Mouse (Mus musculus): ENCODE results near the gene Cxcr4. TPM values are rescaled to one million over a fixed set of nuclear protein-coding genes. Genes with fewer than 3 reads are reported as not detected.

Cxcr4 gene
- polyA plus RNA-seq, 1 experiment from 2014 or later, result 1.3 TPM

GRCm38 (mm10) chr1:128602688-128603385 lies 10.7 kb upstream of the Cxcr4 start:
- H3K27ac ChIP-seq (ENCODE audit: low read depth, low read length), result no peak overlapping the region
- no peak overlapping the region for H3K4me2 ChIP-seq
- WGBS, result 78% methylated on average over 8 of the region's 8 CpGs
- no peaks in the 10 kb centered on the region for H3K36me3 ChIP-seq (ENCODE audit: control insufficient read depth, insufficient read depth, low read length)
- ATAC-seq (replicated peaks; ENCODE audit: low FRiP score), result no peak
- no peak overlapping the region for H3K9ac ChIP-seq (ENCODE audit: low read depth, low read length)
- 0 out of 2 replicates have a peak, but pooled peaks cover 2% of the 10 kb centered on the region for H3K4me1 ChIP-seq (replicated peaks; ENCODE audit: control insufficient read depth, insufficient read depth, low read length)
- no peaks in the 10 kb centered on the region for H3K27me3 ChIP-seq (replicated peaks; ENCODE audit: control insufficient read depth, insufficient read depth, low read length)
- DNase-seq (ENCODE audit: low spot score), result no peak
- H3K4me3 ChIP-seq (ENCODE audit: low read depth, low read length), result no peak overlapping the region
- H3K9me3 ChIP-seq (ENCODE audit: control insufficient read depth, low read length), result no peaks in the 10 kb centered on the region

DNA sequence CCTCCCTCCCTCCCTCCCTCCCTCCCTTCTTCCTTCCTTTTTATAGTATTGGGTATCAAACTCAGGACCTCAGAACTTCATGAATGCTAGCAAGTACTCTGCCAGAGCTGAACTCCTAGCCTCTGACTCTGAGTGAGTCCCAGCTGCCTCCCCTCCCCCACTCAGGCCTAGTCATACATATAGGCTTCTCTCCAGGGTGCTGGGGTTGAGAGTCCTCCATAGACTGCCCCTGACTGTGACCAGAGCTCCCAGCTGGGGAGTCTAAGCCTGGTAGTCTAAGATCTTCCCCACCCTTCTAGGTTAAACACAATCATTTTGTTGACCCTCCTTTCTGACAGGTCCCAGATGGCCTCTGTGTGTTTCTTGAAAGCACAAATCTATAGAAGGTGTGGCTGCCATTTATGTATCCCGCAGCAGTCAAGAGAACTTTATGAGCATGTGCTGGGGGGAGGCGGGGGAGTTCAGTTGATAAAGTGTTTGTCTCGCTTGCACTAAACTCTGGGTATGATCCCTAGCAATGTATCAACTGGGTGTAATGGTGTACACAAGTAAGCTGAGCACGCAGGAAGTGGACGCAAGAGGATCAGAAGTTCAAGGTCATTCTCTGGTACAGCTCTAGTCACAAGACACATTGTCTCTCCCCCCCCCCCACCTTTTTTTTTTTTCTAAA lies 10.1 kb upstream of the Cxcr4 start:
- 70% methylated on average over 5 of the region's 5 CpGs for WGBS
- Histone ChIP-seq H3K27me3 (replicated peaks; ENCODE audit: control insufficient read depth, insufficient read depth, low read length) (no peaks in the 10 kb centered on the region), H3K36me3 (ENCODE audit: control insufficient read depth, insufficient read depth, low read length) (no peaks in the 10 kb centered on the region), H3K4me1 (replicated peaks; ENCODE audit: control insufficient read depth, insufficient read depth, low read length) (0 out of 2 replicates have a peak, but pooled peaks cover 2% of the 10 kb centered on the region), H3K4me3 (ENCODE audit: low read depth, low read length) (no peak overlapping the region), H3K4me2 (no peak overlapping the region), H3K9me3 (ENCODE audit: control insufficient read depth, low read length) (no peaks in the 10 kb centered on the region), H3K27ac (ENCODE audit: low read depth, low read length) (no peak overlapping the region), H3K9ac (ENCODE audit: low read depth, low read length) (no peak overlapping the region)
- DNase-seq (ENCODE audit: low spot score), result no peak
- no peak for ATAC-seq (replicated peaks; ENCODE audit: low FRiP score)

DNA sequence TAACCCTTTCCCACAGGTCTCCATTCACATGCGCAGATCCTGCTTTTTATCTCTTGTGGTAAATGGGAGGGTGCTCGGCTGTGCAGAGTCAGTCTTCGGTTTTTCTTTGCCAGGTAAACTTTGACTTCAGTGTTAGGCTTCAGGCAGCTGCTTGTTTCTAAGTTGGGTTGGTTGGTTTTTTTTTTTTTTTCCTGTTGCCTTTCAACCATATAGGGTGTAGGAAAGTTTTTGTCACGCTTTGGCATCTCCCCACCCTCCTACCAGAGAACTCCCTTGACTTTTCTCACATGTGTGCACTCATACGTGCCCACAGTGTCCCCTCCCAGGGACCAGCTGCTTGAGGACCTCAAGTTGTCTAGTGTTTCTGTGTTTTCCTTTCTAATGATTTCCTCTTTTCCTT lies 9.2 kb upstream of the Cxcr4 start:
- WGBS, result 75% methylated on average over 5 of the region's 5 CpGs
- Histone ChIP-seq H3K4me1 (replicated peaks; ENCODE audit: control insufficient read depth, insufficient read depth, low read length) (0 out of 2 replicates have a peak, but pooled peaks cover 2% of the 10 kb centered on the region), H3K27ac (ENCODE audit: low read depth, low read length) (no peak overlapping the region), H3K9me3 (ENCODE audit: control insufficient read depth, low read length) (no peaks in the 10 kb centered on the region), H3K27me3 (replicated peaks; ENCODE audit: control insufficient read depth, insufficient read depth, low read length) (no peaks in the 10 kb centered on the region), H3K4me2 (no peak overlapping the region), H3K4me3 (ENCODE audit: low read depth, low read length) (no peak overlapping the region), H3K9ac (ENCODE audit: low read depth, low read length) (no peak overlapping the region), H3K36me3 (ENCODE audit: control insufficient read depth, insufficient read depth, low read length) (no peaks in the 10 kb centered on the region)
- DNase-seq (ENCODE audit: low spot score) (no peak), ATAC-seq (replicated peaks; ENCODE audit: low FRiP score) (no peak)

DNA sequence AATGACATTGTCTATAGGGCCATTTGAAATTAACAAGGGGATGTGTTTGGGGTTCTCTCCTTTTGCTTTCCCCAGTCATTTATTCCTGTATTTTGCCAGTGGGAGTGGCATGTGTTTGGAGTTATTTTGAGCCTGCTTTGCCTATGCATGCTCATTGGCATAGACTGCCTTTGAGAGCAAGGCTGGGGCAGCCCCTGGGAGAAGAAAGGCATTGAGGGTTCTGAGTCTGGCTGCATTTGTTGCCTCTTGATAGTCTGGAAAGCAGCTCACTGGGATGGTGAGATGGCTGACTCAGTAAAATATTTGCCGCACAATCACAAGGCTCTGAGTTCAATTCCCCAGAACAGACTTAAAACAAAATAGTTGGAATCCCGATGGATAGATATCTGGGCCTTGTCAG lies 8.5 kb upstream of the Cxcr4 start:
- peaks cover 6% of the 10 kb centered on the region; the same call in 1 of the 2 replicates for H3K27me3 ChIP-seq (replicated peaks; ENCODE audit: control insufficient read depth, insufficient read depth, low read length)
- 93% methylated on average over 2 of the region's 2 CpGs for WGBS
- no peaks in the 10 kb centered on the region for H3K36me3 ChIP-seq (ENCODE audit: control insufficient read depth, insufficient read depth, low read length)
- H3K27ac ChIP-seq (ENCODE audit: low read depth, low read length), result no peak overlapping the region
- H3K9me3 ChIP-seq (ENCODE audit: control insufficient read depth, low read length), result no peaks in the 10 kb centered on the region
- no peak overlapping the region for H3K9ac ChIP-seq (ENCODE audit: low read depth, low read length)
- H3K4me1 ChIP-seq (replicated peaks; ENCODE audit: control insufficient read depth, insufficient read depth, low read length), result 0 out of 2 replicates have a peak, but pooled peaks cover 2% of the 10 kb centered on the region
- H3K4me2 ChIP-seq, result no peak overlapping the region
- no peak for DNase-seq (ENCODE audit: low spot score)
- no peak overlapping the region for H3K4me3 ChIP-seq (ENCODE audit: low read depth, low read length)
- ATAC-seq (replicated peaks; ENCODE audit: low FRiP score), result no peak

- no peak overlapping the region for H3K4me3 ChIP-seq (ENCODE audit: low read depth, low read length)
- H3K9ac ChIP-seq (ENCODE audit: low read depth, low read length), result no peak overlapping the region
- ATAC-seq (replicated peaks; ENCODE audit: low FRiP score) (no peak), DNase-seq (ENCODE audit: low spot score) (no peak)
- H3K27me3 ChIP-seq (replicated peaks; ENCODE audit: control insufficient read depth, insufficient read depth, low read length), result peaks cover 37% of the 10 kb centered on the region
- H3K4me1 ChIP-seq (replicated peaks; ENCODE audit: control insufficient read depth, insufficient read depth, low read length), result peaks cover 8% of the 10 kb centered on the region; the same call in 1 of the 2 replicates
- H3K36me3 ChIP-seq (ENCODE audit: control insufficient read depth, insufficient read depth, low read length), result no peaks in the 10 kb centered on the region
- H3K4me2 ChIP-seq, result no peak overlapping the region
- H3K27ac ChIP-seq (ENCODE audit: low read depth, low read length), result no peak overlapping the region
- no peaks in the 10 kb centered on the region for H3K9me3 ChIP-seq (ENCODE audit: control insufficient read depth, low read length)
- WGBS, result 63% methylated on average over 15 of the region's 15 CpGs
Measured at GRCm38 (mm10) chr1:128597209-128597782, 5.2 kb upstream of the Cxcr4 start.

GRCm38 (mm10) chr1:128595528-128595927 lies 3.4 kb upstream of the Cxcr4 start:
- H3K27me3 ChIP-seq (replicated peaks; ENCODE audit: control insufficient read depth, insufficient read depth, low read length), result peaks cover 55% of the 10 kb centered on the region
- H3K4me1 ChIP-seq (replicated peaks; ENCODE audit: control insufficient read depth, insufficient read depth, low read length), result peaks cover 5% of the 10 kb centered on the region; the same call in 1 of the 2 replicates
- no peaks in the 10 kb centered on the region for H3K9me3 ChIP-seq (ENCODE audit: control insufficient read depth, low read length)
- ATAC-seq (replicated peaks; ENCODE audit: low FRiP score), result no peak
- WGBS, result 21% methylated on average over 6 of the region's 6 CpGs
- H3K27ac ChIP-seq (ENCODE audit: low read depth, low read length), result no peak overlapping the region
- DNase-seq (ENCODE audit: low spot score), result no peak
- no peaks in the 10 kb centered on the region for H3K36me3 ChIP-seq (ENCODE audit: control insufficient read depth, insufficient read depth, low read length)
- H3K9ac ChIP-seq (ENCODE audit: low read depth, low read length), result no peak overlapping the region
- no peak overlapping the region for H3K4me3 ChIP-seq (ENCODE audit: low read depth, low read length)
- no peak overlapping the region for H3K4me2 ChIP-seq

DNA sequence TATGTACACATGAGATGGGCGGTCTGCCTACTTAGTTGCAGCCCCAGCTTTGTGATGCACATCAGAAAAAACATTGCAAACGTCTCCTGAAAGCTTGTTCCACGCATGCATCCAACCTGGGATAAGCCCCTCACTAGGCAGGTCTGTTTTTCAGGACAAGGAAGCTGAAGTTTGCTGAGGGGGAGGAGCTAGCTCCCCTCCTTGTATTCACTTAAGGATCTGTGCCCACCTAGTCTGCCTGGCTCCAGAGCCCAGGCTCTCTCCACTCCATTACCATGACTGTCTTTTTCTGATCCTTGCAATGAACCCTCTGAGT lies 3.0 kb upstream of the Cxcr4 start:
- H3K27me3 ChIP-seq (replicated peaks; ENCODE audit: control insufficient read depth, insufficient read depth, low read length), result peaks cover 57% of the 10 kb centered on the region
- H3K4me1 ChIP-seq (replicated peaks; ENCODE audit: control insufficient read depth, insufficient read depth, low read length), result peaks cover 5% of the 10 kb centered on the region; the same call in 1 of the 2 replicates
- no peak overlapping the region for H3K9ac ChIP-seq (ENCODE audit: low read depth, low read length)
- H3K9me3 ChIP-seq (ENCODE audit: control insufficient read depth, low read length), result no peaks in the 10 kb centered on the region
- ATAC-seq (replicated peaks; ENCODE audit: low FRiP score), result no peak
- no peak for DNase-seq (ENCODE audit: low spot score)
- no peaks in the 10 kb centered on the region for H3K36me3 ChIP-seq (ENCODE audit: control insufficient read depth, insufficient read depth, low read length)
- no peak overlapping the region for H3K4me2 ChIP-seq
- WGBS, result 32% methylated on average over 3 of the region's 3 CpGs
- no peak overlapping the region for H3K4me3 ChIP-seq (ENCODE audit: low read depth, low read length)
- no peak overlapping the region for H3K27ac ChIP-seq (ENCODE audit: low read depth, low read length)

DNA sequence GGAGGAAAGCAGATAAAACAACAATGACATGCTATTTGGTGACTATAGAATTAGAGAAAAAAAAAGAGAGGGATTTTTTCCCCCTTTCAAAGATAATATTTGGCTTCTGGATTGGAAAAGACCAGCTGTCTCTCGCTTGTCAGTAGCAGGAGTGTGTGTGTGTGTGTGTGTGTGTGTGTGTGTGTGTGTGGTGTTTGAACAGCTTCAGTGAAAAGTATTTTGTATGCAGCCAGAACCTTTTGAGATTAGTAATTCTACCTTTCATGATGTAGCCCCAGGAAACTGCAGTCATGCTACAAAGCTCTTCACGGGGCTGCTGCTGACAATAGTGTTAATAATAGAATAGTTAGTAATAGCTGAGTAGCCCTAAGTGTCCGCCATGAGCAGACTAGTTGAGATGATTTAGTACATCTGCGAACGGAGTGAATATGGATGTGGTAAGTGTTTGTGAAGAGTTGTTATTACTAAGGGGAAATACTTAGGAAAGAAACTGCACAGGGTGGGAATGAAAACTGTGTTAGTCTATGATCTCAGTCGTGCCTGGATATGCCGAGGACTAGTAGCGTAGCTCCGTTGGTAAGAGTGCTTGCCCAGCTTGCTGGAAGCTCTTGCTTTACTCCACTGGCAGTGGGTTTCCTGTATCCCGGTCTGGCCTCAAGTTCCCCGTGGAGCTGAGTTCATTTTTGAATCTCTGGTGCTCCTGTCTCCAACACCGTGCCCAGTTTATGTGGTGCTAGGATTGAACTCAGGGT lies 2.4 kb upstream of the Cxcr4 start:
- Histone ChIP-seq H3K27me3 (replicated peaks; ENCODE audit: control insufficient read depth, insufficient read depth, low read length) (peaks cover 63% of the 10 kb centered on the region), H3K36me3 (ENCODE audit: control insufficient read depth, insufficient read depth, low read length) (no peaks in the 10 kb centered on the region), H3K4me1 (replicated peaks; ENCODE audit: control insufficient read depth, insufficient read depth, low read length) (peaks cover 5% of the 10 kb centered on the region; the same call in 1 of the 2 replicates), H3K9me3 (ENCODE audit: control insufficient read depth, low read length) (no peaks in the 10 kb centered on the region), H3K4me3 (ENCODE audit: low read depth, low read length) (no peak overlapping the region), H3K9ac (ENCODE audit: low read depth, low read length) (no peak overlapping the region), H3K4me2 (no peak overlapping the region), H3K27ac (ENCODE audit: low read depth, low read length) (no peak overlapping the region)
- ATAC-seq (replicated peaks; ENCODE audit: low FRiP score) (no peak), DNase-seq (ENCODE audit: low spot score) (no peak)
- WGBS, result 51% methylated on average over 12 of the region's 12 CpGs

All from liver, embryonic 11.5 days (tissue).